Mouse (Mus musculus) forebrain, embryonic 16.5 days (tissue): ENCODE results near the gene Hist1h2bk. TPM values are rescaled to one million over a fixed set of nuclear protein-coding genes. Genes with fewer than 3 reads are reported as not detected.

Experiments used
- ATAC-seq: fragments of 200-750 bp; cut with Nextera tagmentation; 2 replicates; pipeline ENCODE4 v1.8.0; 2017; ENCODE audit warnings: mild to moderate bottlenecking, moderate library complexity
- H3K27ac ChIP-seq: fragments of 300-500 bp; sonication (generic); 2 replicates; pipeline ENCODE4 v1.5.1; 2014; ENCODE audit warnings: low read length, control low read depth
- H3K27me3 ChIP-seq: fragments of 300-500 bp; sonication (generic); replicated peaks from 2 replicates; pipeline ENCODE4 v1.6.1; 2014; ENCODE audit warnings: low read length; ENCODE audit not compliant: control insufficient read depth, insufficient read depth
- H3K36me3 ChIP-seq: fragments of 300-500 bp; sonication (generic); 2 replicates; pipeline ENCODE4 v1.6.1; 2014; ENCODE audit not compliant: control insufficient read depth, insufficient read depth
- H3K4me1 ChIP-seq: fragments of 300-500 bp; sonication (generic); replicated peaks from 2 replicates; pipeline ENCODE4 v1.6.1; 2014; ENCODE audit warnings: low read length; ENCODE audit not compliant: control insufficient read depth, insufficient read depth
- H3K4me2 ChIP-seq: fragments of 300-500 bp; sonication (generic); 2 replicates; pipeline ENCODE4 v1.6.1; 2014; ENCODE audit warnings: mild to moderate bottlenecking, low read length, control low read depth
- H3K4me3 ChIP-seq: fragments of 300-500 bp; sonication (generic); replicated peaks from 2 replicates; pipeline ENCODE4 v1.5.1; 2014; ENCODE audit warnings: mild to moderate bottlenecking, low read length, control low read depth
- H3K9ac ChIP-seq: fragments of 300-500 bp; sonication (generic); replicated peaks from 2 replicates; pipeline ENCODE4 v1.6.1; 2014; ENCODE audit warnings: low read depth, low read length, control low read depth
- H3K9me3 ChIP-seq: fragments of 300-500 bp; sonication (generic); 2 replicates; pipeline ENCODE4 v1.6.1; 2016; ENCODE audit warnings: low read length; ENCODE audit not compliant: control insufficient read depth
- WGBS: fragments of 180-500 bp; shearing (Covaris S2); extraction: QIAGEN DNeasy Blood & Tissue Kit; methylation state at CpG from one replicate; pipeline ENCODE4 v1.1.7; 2014; 5-methylcytosine and 5-hydroxymethylcytosine counted together
- polyA plus RNA-seq: library from polyadenylated mRNA; unstranded; fragments of >200 nt; fragmentation: Nextera tagmentation; extraction: Ambion mirVana; gene quantifications from 2 replicates; pipeline ENCODE4 v1.2.1, GENCODE M21; 2015

The Hist1h2bk gene
- polyA plus RNA-seq, 1 experiment from 2014 or later: 3.3 TPM

GRCm38 (mm10) chr13:21997821-21998220 is 37.8 kb upstream of the Hist1h2bk start:
- no peaks in the 10 kb centered on the region; the same call in 1 of the 2 replicates for H3K9me3 ChIP-seq
- H3K27me3 ChIP-seq: peaks cover 74% of the 10 kb centered on the region
- H3K4me1 ChIP-seq: peaks cover 12% of the 10 kb centered on the region
- WGBS: 7% methylated on average over 4 of the region's 4 CpGs
- H3K27ac ChIP-seq: no peak overlapping the region
- no peak for ATAC-seq
- H3K9ac ChIP-seq: no peak overlapping the region
- no peaks in the 10 kb centered on the region for H3K36me3 ChIP-seq
- H3K4me2 ChIP-seq: no peak overlapping the region
- H3K4me3 ChIP-seq: no peak overlapping the region

- no peak overlapping the region for H3K27ac ChIP-seq
- no peak for ATAC-seq
- H3K4me1 ChIP-seq: peaks cover 12% of the 10 kb centered on the region
- H3K4me3 ChIP-seq: no peak overlapping the region
- 19% methylated on average over 3 of the region's 3 CpGs for WGBS
- no peaks in the 10 kb centered on the region; the same call in 1 of the 2 replicates for H3K9me3 ChIP-seq
- H3K27me3 ChIP-seq: peaks cover 80% of the 10 kb centered on the region
- H3K36me3 ChIP-seq: no peaks in the 10 kb centered on the region
- no peak overlapping the region for H3K9ac ChIP-seq
- no peak overlapping the region for H3K4me2 ChIP-seq
Measured at GRCm38 (mm10) chr13:21998412-21998811, 37.3 kb upstream of the Hist1h2bk start.

- Histone ChIP-seq H3K4me1 (peaks cover 12% of the 10 kb centered on the region), H3K27me3 (peaks cover 83% of the 10 kb centered on the region), H3K36me3 (no peaks in the 10 kb centered on the region), H3K9ac (no peak overlapping the region), H3K9me3 (no peaks in the 10 kb centered on the region; the same call in 1 of the 2 replicates), H3K27ac (no peak overlapping the region), H3K4me2 (no peak overlapping the region), H3K4me3 (no peak overlapping the region)
- WGBS: 34% methylated on average over 4 of the region's 4 CpGs
- ATAC-seq: no peak
Measured at GRCm38 (mm10) chr13:21999147-21999546, 36.5 kb upstream of the Hist1h2bk start.

- Histone ChIP-seq H3K9me3 (no peaks in the 10 kb centered on the region; the same call in 1 of the 2 replicates), H3K4me2 (no peak overlapping the region), H3K36me3 (no peaks in the 10 kb centered on the region), H3K4me3 (no peak overlapping the region), H3K27me3 (peaks cover 84% of the 10 kb centered on the region), H3K9ac (no peak overlapping the region), H3K4me1 (peaks cover 13% of the 10 kb centered on the region), H3K27ac (no peak overlapping the region)
- WGBS: 56% methylated on average over 2 of the region's 2 CpGs
- ATAC-seq: no peak
Measured at GRCm38 (mm10) chr13:22001346-22001745, 34.3 kb upstream of the Hist1h2bk start.

- H3K4me3 ChIP-seq: no peak overlapping the region
- WGBS: 25% methylated on average over 5 of the region's 5 CpGs
- no peak overlapping the region for H3K9ac ChIP-seq
- H3K36me3 ChIP-seq: no peaks in the 10 kb centered on the region
- no peak overlapping the region for H3K27ac ChIP-seq
- H3K27me3 ChIP-seq: peaks cover 85% of the 10 kb centered on the region
- H3K9me3 ChIP-seq: no peaks in the 10 kb centered on the region
- no peak for ATAC-seq
- no peak overlapping the region for H3K4me2 ChIP-seq
- peaks cover 18% of the 10 kb centered on the region for H3K4me1 ChIP-seq
Measured at GRCm38 (mm10) chr13:22001823-22002222, 33.8 kb upstream of the Hist1h2bk start.

- WGBS: under 1% methylated on average over 45 of the region's 45 CpGs
- H3K27ac ChIP-seq: no peak overlapping the region
- H3K4me2 ChIP-seq: peak overlapping the region; percentile 85
- peak overlapping the region; percentile 47 for H3K9ac ChIP-seq
- no peaks in the 10 kb centered on the region for H3K9me3 ChIP-seq
- peaks cover 85% of the 10 kb centered on the region for H3K27me3 ChIP-seq
- peak overlapping the region; percentile 49 for H3K4me3 ChIP-seq
- no peaks in the 10 kb centered on the region for H3K36me3 ChIP-seq
- peaks cover 16% of the 10 kb centered on the region for H3K4me1 ChIP-seq
- ATAC-seq: peak; percentile 86
Measured at GRCm38 (mm10) chr13:22005605-22006333, 29.9 kb upstream of the Hist1h2bk start.

- peak; percentile 81 for ATAC-seq
- H3K9ac ChIP-seq: no peak overlapping the region; the same call in 1 of the 2 replicates
- H3K9me3 ChIP-seq: no peaks in the 10 kb centered on the region
- H3K4me3 ChIP-seq: peak overlapping the region; percentile 49
- WGBS: 1% methylated on average over 38 of the region's 38 CpGs
- peak overlapping the region; percentile 85 for H3K4me2 ChIP-seq
- H3K4me1 ChIP-seq: peaks cover 16% of the 10 kb centered on the region
- no peak overlapping the region for H3K27ac ChIP-seq
- peaks cover 83% of the 10 kb centered on the region for H3K27me3 ChIP-seq
- no peaks in the 10 kb centered on the region for H3K36me3 ChIP-seq
Measured at GRCm38 (mm10) chr13:22006334-22007120, 29.1 kb upstream of the Hist1h2bk start.

GRCm38 (mm10) chr13:22007121-22007510 is 28.6 kb upstream of the Hist1h2bk start:
- no peaks in the 10 kb centered on the region for H3K36me3 ChIP-seq
- no peak overlapping the region for H3K9ac ChIP-seq
- 3% methylated on average over 18 of the region's 18 CpGs for WGBS
- H3K4me2 ChIP-seq: peak overlapping the region; percentile 85
- H3K4me1 ChIP-seq: peaks cover 16% of the 10 kb centered on the region
- no peak for ATAC-seq
- H3K27me3 ChIP-seq: peaks cover 80% of the 10 kb centered on the region
- no peaks in the 10 kb centered on the region for H3K9me3 ChIP-seq
- no peak overlapping the region for H3K27ac ChIP-seq
- H3K4me3 ChIP-seq: peak overlapping the region; percentile 49

GRCm38 (mm10) chr13:22007872-22008271 is 27.8 kb upstream of the Hist1h2bk start:
- Histone ChIP-seq H3K9ac (no peak overlapping the region), H3K27ac (no peak overlapping the region), H3K4me2 (no peak overlapping the region), H3K4me1 (peaks cover 16% of the 10 kb centered on the region), H3K9me3 (no peaks in the 10 kb centered on the region), H3K4me3 (no peak overlapping the region), H3K36me3 (no peaks in the 10 kb centered on the region), H3K27me3 (peaks cover 80% of the 10 kb centered on the region)
- WGBS: 54% methylated on average over 7 of the region's 7 CpGs
- no peak for ATAC-seq
